Mouse (Mus musculus) heart, postnatal 0 days (tissue): Measurements from ENCODE around the gene Numa1. TPM values are rescaled to one million over a fixed set of nuclear protein-coding genes. Genes with fewer than 3 reads are reported as not detected.
"Not testable (repeated sequence)": the region's sequence is repeated elsewhere in the genome, so short reads cannot be mapped to it uniquely, and the experiment has no call there.

Source experiments
- ATAC-seq: fragments of 200-750 bp; cut with Nextera tagmentation; 2 replicates; pipeline ENCODE4 v1.8.0; 2017; ENCODE audit warnings: low read depth, moderate number of reproducible peaks, moderate library complexity; ENCODE audit not compliant: insufficient read depth
- DNase-seq: peaks from one replicate; pipeline ENCODE4 v3.0.0-alpha.2; 2016; ENCODE audit warnings: low spot score
- H3K27ac ChIP-seq: fragments of 300-500 bp; sonication (generic); 2 replicates; pipeline ENCODE4 v1.5.1; 2014; ENCODE audit warnings: low read depth, mild to moderate bottlenecking
- H3K27me3 ChIP-seq: fragments of 300-500 bp; sonication (generic); 2 replicates; pipeline ENCODE4 v1.6.1; 2014; ENCODE audit warnings: low read length, mixed read lengths; ENCODE audit not compliant: control insufficient read depth, insufficient read depth
- H3K36me3 ChIP-seq: fragments of 300-500 bp; sonication (generic); replicated peaks from 2 replicates; pipeline ENCODE4 v1.6.1; 2014; ENCODE audit warnings: low read length, mixed read lengths; ENCODE audit not compliant: control insufficient read depth, insufficient read depth
- H3K4me1 ChIP-seq: fragments of 300-500 bp; sonication (generic); 2 replicates; pipeline ENCODE4 v1.6.1; 2014; ENCODE audit warnings: antibody characterized with exemption; ENCODE audit not compliant: control insufficient read depth, insufficient read depth
- H3K4me2 ChIP-seq: fragments of 300-500 bp; sonication (generic); 2 replicates; pipeline ENCODE4 v1.6.1; 2014; ENCODE audit warnings: low read depth, mild to moderate bottlenecking, low read length, moderate library complexity
- H3K4me3 ChIP-seq: fragments of 300-500 bp; sonication (generic); 2 replicates; pipeline ENCODE4 v1.5.1; 2014; ENCODE audit warnings: low read depth, low read length
- H3K9ac ChIP-seq: fragments of 300-500 bp; sonication (generic); replicated peaks from 2 replicates; pipeline ENCODE4 v1.6.1; 2014; ENCODE audit warnings: low read depth, low read length, mixed read lengths
- H3K9me3 ChIP-seq: fragments of 300-500 bp; sonication (generic); replicated peaks from 2 replicates; pipeline ENCODE4 v1.6.1; 2016; ENCODE audit warnings: low read length; ENCODE audit not compliant: control insufficient read depth
- CTCF ChIP-seq: IDR thresholded peaks from 2 replicates; pipeline ENCODE4 v1.5.1; 2016; ENCODE audit warnings: antibody characterized with exemption, control low read depth, low read depth
- EP300 ChIP-seq: IDR thresholded peaks from 2 replicates; pipeline ENCODE4 v1.6.1; 2016; ENCODE audit warnings: antibody characterized with exemption, low read depth
- WGBS: fragments of 180-500 bp; shearing (Covaris S2); extraction: QIAGEN DNeasy Blood & Tissue Kit; methylation state at CpG from one replicate; pipeline ENCODE4 v1.1.7; 2014; 5-methylcytosine and 5-hydroxymethylcytosine counted together
- polyA plus RNA-seq: library from polyadenylated mRNA; unstranded; fragments of >200 nt; fragmentation: Nextera tagmentation; extraction: Ambion mirVana; gene quantifications from 2 replicates; pipeline ENCODE4 v1.2.1, GENCODE M21; 2015
- total RNA-seq: library from RNA; depleted of rRNA; stranded (reverse); fragments of >200 nt; gene quantifications from 2 replicates; pipeline ENCODE4 v1.2.3, GENCODE M21; 2014; ENCODE audit warnings: low replicate concordance

The Numa1 gene
- total and polyA plus RNA-seq, 2 experiments from 2014 or later: 23.4 to 75.3 TPM

GRCm38 (mm10) chr7:102018034-102018433, 84.1 kb downstream of the Numa1 start:
- no peak for DNase-seq
- Histone ChIP-seq H3K27ac (peak overlapping the region; percentile 78), H3K9me3 (no peaks in the 10 kb centered on the region), H3K4me2 (peak overlapping the region; percentile 41), H3K27me3 (no peaks in the 10 kb centered on the region), H3K4me3 (0 out of 2 replicates have a peak overlapping the region, but pooled peaks have one; percentile 3), H3K4me1 (peaks cover 15% of the 10 kb centered on the region; the same call in 1 of the 2 replicates), H3K36me3 (peaks cover 51% of the 10 kb centered on the region), H3K9ac (0 out of 2 replicates have a peak overlapping the region, but pooled peaks have one; percentile 9)
- peak; percentile 52 for ATAC-seq
- TF ChIP-seq CTCF (no peak), EP300 (no peak)
- 31% methylated on average over 7 of the region's 7 CpGs for WGBS

- Histone ChIP-seq H3K4me3 (peak within 1 kb of the TSS; percentile 4; the same call in 1 of the 2 replicates), H3K36me3 (peaks cover 51% of the 10 kb centered on the region), H3K9ac (0 out of 2 replicates have a peak within 1 kb of the TSS, but pooled peaks have one; percentile 9), H3K9me3 (no peaks in the 10 kb centered on the region), H3K4me1 (peaks cover 15% of the 10 kb centered on the region; the same call in 1 of the 2 replicates), H3K27ac (peak within 1 kb of the TSS; percentile 78), H3K27me3 (no peaks in the 10 kb centered on the region), H3K4me2 (peak within 1 kb of the TSS; percentile 41)
- 88% methylated on average over 3 of the region's 3 CpGs for WGBS
- ATAC-seq (no peak), DNase-seq (no peak)
- TF ChIP-seq CTCF: no peak
- no peak for TF ChIP-seq EP300
Measured at GRCm38 (mm10) chr7:102018590-102018989, 84.7 kb downstream of the Numa1 start, which contains the start of gene Il18bp. Gene Il18bp, minus strand, starts transcription at chr7:102018690.

GRCm38 (mm10) chr7:102019362-102019761, 85.5 kb downstream of the Numa1 start:
- Histone ChIP-seq H3K27me3 (no peaks in the 10 kb centered on the region), H3K4me3 (no peak overlapping the region), H3K36me3 (peaks cover 48% of the 10 kb centered on the region), H3K9me3 (no peaks in the 10 kb centered on the region), H3K4me1 (peaks cover 15% of the 10 kb centered on the region; the same call in 1 of the 2 replicates), H3K4me2 (no peak overlapping the region), H3K9ac (no peak overlapping the region), H3K27ac (no peak overlapping the region)
- TF ChIP-seq CTCF (no peak), EP300 (no peak)
- no peak for ATAC-seq
- 50% methylated on average over 3 of the region's 3 CpGs for WGBS
- DNase-seq: no peak

GRCm38 (mm10) chr7:102020934-102021333, 87.0 kb downstream of the Numa1 start:
- not testable (repeated sequence) for H3K4me2 ChIP-seq, H3K9me3 ChIP-seq, H3K4me3 ChIP-seq, H3K27me3 ChIP-seq, ATAC-seq, H3K27ac ChIP-seq, DNase-seq, H3K9ac ChIP-seq
- 96% methylated on average over 2 of the region's 2 CpGs for WGBS
- Histone ChIP-seq H3K36me3 (peaks cover 36% of the 10 kb centered on the region), H3K4me1 (peaks cover 15% of the 10 kb centered on the region; the same call in 1 of the 2 replicates)

- Histone ChIP-seq H3K27ac (no peak overlapping the region), H3K36me3 (peaks cover 40% of the 10 kb centered on the region), H3K4me1 (no peaks in the 10 kb centered on the region), H3K4me2 (no peak overlapping the region), H3K27me3 (no peaks in the 10 kb centered on the region), H3K9ac (no peak overlapping the region), H3K4me3 (no peak overlapping the region), H3K9me3 (no peaks in the 10 kb centered on the region)
- WGBS: 93% methylated on average over 9 of the region's 9 CpGs
- ATAC-seq: no peak
- DNase-seq: no peak
- TF ChIP-seq EP300: no peak
- TF ChIP-seq CTCF: no peak
Measured at GRCm38 (mm10) chr7:102023821-102024220, 89.9 kb downstream of the Numa1 start.
